Mouse (Mus musculus): ENCODE measurements around the gene Gm6592. TPM values are rescaled to one million over a fixed set of nuclear protein-coding genes. Genes with fewer than 3 reads are reported as not detected.
"Not testable (repeated sequence)": the region's sequence is repeated elsewhere in the genome, so short reads cannot be mapped to it uniquely, and the experiment has no call there.

Gene Gm6592
- total RNA-seq (2022): not detected

DNA sequence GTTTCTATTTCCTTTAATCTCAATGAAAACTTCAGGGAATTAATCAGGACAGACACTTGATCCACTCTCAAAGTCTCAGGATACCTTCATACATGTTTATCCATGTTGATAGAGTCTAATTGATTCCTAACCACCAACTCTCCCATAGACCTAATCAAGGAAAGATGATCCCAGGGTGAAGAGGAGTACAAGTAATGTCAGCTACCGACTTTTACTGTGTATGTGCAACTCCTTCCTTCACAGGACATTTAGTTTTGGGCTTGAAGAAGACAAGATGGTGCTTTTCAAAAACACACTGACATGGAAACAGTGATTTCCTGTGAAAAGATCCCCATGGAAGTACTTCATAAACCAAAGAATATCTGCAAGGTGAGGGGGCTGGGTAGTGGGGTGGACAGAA is at the start of gene Gm6592:
Gene Gm6592, plus strand, starts transcription at position 301 of the 400 bp plus-strand sequence.
- no peak for DNase-seq (ENCODE audit: low spot score in 2 of 2)

DNA sequence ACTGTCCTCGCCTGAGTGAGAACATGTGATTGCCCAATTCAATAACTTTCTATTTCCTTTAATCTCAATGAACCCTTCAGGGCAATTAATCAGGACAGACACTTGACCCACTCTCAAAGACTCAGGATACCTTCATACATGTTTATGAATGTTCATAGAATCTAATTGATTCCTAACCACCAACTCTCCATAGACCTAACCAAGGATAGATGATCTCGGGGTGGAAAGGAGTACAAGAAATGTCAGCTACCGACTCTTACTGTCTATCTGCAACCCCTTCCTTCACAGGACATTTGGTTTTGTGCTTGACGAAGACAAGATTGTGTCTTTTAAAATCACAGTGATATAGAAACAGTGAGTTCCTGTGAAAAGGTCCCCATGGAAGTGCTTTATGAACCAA is 40.4 kb upstream of the Gm6592 start, which contains the start of gene Ssxb5:
Gene Ssxb5, plus strand, starts transcription at position 301 of the 400 bp plus-strand sequence.
- DNase-seq (ENCODE audit: low spot score in 2 of 2): not testable (repeated sequence)

- peak; percentile 26 to 64 for DNase-seq (ENCODE audit: low spot score in 2 of 2)
Measured at GRCm38 (mm10) chrX:8832043-8832442, 11.8 kb upstream of the Gm6592 start.

DNA sequence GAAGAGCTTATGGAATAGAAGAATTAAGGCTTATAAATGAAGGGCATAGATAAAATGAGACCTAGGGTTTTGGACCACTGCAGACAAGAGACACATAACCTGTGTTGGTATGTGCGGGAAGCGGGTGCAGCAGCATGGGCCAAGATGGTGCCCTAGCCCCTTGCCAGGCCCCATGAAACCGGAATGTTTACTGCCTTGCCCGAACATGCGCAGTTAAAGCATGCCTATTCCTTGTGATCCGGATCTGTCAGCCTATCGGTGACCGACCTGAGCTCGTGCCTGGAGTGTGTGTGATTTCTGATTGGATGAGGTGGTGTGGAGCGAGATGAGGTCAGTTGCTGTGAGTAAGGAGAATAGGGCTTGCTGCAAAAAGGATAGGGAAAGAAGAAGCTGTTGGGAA is 8.7 kb downstream of the Gm6592 start:
- DNase-seq (ENCODE audit: low spot score in 2 of 2): no peak

GRCm38 (mm10) chrX:8864331-8864730 is 20.5 kb downstream of the Gm6592 start:
- DNase-seq (ENCODE audit: low spot score in 2 of 2): peak; percentile 44 to 86

DNA sequence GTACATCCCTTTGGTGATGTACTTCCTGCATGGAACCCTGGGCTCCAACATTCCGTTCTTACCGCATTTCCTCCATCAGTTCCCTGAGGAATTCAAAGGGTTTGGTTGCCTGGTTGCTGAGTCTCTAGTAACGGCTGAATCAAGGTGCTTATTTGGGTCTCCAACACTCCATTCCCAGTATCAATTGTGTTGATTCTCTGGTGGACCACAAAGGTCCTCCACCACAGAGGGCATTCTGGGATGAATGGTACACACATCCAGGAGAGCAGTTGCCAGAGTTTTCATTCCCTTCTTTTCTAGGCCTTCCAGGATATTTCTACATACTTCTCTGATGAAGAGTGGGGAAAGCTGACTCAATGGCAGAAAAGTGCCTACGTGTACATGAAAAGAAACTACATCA is 30.2 kb downstream of the Gm6592 start, which contains the start of gene Gm5751:
Gene Gm5751, plus strand, starts transcription at position 301 of the 400 bp plus-strand sequence.
- not testable (repeated sequence) for DNase-seq (ENCODE audit: low spot score in 2 of 2)

DNA sequence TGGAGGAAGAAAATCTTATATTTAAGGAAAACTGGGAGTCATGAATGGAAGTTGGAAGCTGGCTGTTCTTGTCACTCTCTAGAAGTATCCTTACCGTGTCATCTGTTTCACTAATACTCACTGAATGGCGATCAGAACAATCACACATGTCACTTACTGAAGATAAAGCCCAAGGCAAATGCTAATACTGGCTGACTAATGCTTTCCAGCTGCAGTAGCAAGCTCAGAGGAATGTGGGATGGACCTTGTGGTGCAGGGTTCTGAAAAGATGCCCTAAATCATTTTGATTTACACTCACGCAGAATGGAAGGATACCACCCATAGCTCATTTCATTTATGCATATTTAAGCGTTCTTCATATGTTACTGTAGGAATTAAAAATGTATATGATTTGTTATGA is 40.5 kb downstream of the Gm6592 start:
- DNase-seq (ENCODE audit: low spot score in 2 of 2): no peak

DNA sequence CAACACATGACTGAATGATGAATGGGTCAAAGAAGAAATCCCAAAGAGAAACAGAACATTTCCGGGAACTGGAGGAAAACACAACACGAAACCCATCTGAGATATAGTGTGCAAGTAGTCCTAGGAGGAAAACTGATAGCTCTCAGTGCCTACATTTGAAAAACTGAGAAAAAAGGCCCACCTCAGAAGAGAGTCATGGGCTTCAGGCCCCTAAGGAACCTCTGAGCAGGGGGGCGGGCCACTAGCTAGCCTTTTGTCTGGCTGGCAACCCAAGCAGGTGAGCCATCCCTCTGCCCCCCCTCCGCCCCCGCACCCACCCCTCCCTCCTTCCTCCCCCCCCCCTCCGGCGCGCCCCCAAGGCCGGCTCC is 48.2 kb downstream of the Gm6592 start:
- DNase-seq (ENCODE audit: low spot score in 2 of 2): no peak

- peak in 1 of 2 experiments; percentile 54 for DNase-seq (ENCODE audit: low spot score in 2 of 2)
Measured at GRCm38 (mm10) chrX:8892343-8893155, 48.8 kb downstream of the Gm6592 start, which contains the start of gene B630019K06Rik. B630019K06Rik (plus strand) TSS chrX:8892382.

DNA sequence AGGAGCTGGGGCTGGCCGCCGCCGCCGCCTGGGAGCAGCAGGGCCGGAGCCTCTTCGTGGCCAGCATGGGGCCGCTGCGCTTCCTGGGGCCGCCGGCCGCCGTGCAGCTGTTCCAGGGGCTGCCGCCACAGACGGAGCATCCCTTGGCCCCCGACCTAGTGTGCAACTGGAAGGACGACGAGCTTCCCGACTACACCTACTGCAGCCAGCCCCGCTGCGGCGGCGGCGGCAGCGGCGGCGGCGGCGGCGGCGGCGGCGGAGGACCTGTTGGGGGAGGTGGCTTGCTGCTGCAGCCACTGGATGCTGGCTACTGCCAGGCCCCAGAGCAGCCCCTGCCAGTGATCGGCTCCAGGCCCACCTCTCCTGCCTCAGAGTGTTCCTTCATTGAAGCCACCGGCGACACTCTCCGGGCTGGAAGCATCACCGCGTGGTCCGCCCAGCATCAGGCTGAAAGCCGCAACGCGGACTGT is 49.4 kb downstream of the Gm6592 start:
- DNase-seq (ENCODE audit: low spot score in 2 of 2): peak in 1 of 2 experiments; percentile 6

Other genes starting within 250 kb of the Gm6592 start
- not detected for gene Ssxb8, start 153.2 kb upstream of the Gm6592 start, total RNA-seq (2022)
- gene Ssx9, start 95.6 kb upstream of the Gm6592 start, total RNA-seq (2022): under 1 TPM in 1 of 4 experiments, not detected in 3; 0.78 TPM
- gene Ssxb5, start 40.3 kb upstream of the Gm6592 start, total RNA-seq (2022): not detected
- gene Gm5751, start 30.3 kb downstream of the Gm6592 start, total RNA-seq (2022): not detected
- gene B630019K06Rik, start 48.4 kb downstream of the Gm6592 start, total RNA-seq (2022): 10 to 100 TPM; 32.7 to 36.7 (median 33.4) TPM
- gene Fthl17b, start 119.0 kb downstream of the Gm6592 start, total RNA-seq (2022): not detected
- not detected for gene Fthl17c, start 132.6 kb downstream of the Gm6592 start, total RNA-seq (2022)
- not detected for gene Fthl17d, start 142.8 kb downstream of the Gm6592 start, total RNA-seq (2022)
- gene Fthl17e, start 189.5 kb downstream of the Gm6592 start, total RNA-seq (2022): not detected
- gene Fthl17f, start 219.0 kb downstream of the Gm6592 start, total RNA-seq (2022): not detected

All from layer of hippocampus, adult 8-10 months (tissue).